Mouse (Mus musculus): ENCODE data around the gene Racgap1.

GRCm38 (mm10) chr15:99677089-99677488 lies 25.6 kb upstream of the Racgap1 start:
- no peak for TF ChIP-seq EP300 (IDR thresholded peaks at IDR 0.05)
- TF ChIP-seq CTCF (IDR thresholded peaks at IDR 0.05) = no peak

All from lung, postnatal 0 days (tissue).